Mouse (Mus musculus) Muller cell, postnatal 12 days (primary cell): ENCODE measurements at regions not wholly inside any gene's neighbourhood (a gene's known extent, or its start where the extent isn't known, plus 50 kb on each side); places are given as distances from the start of the nearest gene placed in this dataset.

Experiments used
- DNase-seq: peaks from one replicate; pipeline ENCODE4 v3.0.0-alpha.2; 2015; ENCODE audit errors: inconsistent ontology term

GRCm38 (mm10) chr15:52954715-52955593 is 929.8 kb upstream of the Gm7489 start:
- DNase-seq: no peak

- DNase-seq: no peak
Observed at GRCm38 (mm10) chr15:52959711-52960110, 925.0 kb upstream of the Gm7489 start.

- DNase-seq: no peak
Observed at GRCm38 (mm10) chr15:52961491-52961890, 923.2 kb upstream of the Gm7489 start.

- no peak for DNase-seq
Observed at GRCm38 (mm10) chr15:52963918-52964317, 920.8 kb upstream of the Gm7489 start.

GRCm38 (mm10) chr15:52964403-52964802 is 920.3 kb upstream of the Gm7489 start:
- DNase-seq: no peak

GRCm38 (mm10) chr15:52967801-52968235 is 916.9 kb upstream of the Gm7489 start:
- no peak for DNase-seq

- no peak for DNase-seq
Observed at GRCm38 (mm10) chr15:52982821-52983220, 901.9 kb upstream of the Gm7489 start.

- no peak for DNase-seq
Observed at GRCm38 (mm10) chr15:52990580-52990979, 894.1 kb upstream of the Gm7489 start.

GRCm38 (mm10) chr15:52994351-52994750 is 890.4 kb upstream of the Gm7489 start:
- no peak for DNase-seq

GRCm38 (mm10) chr15:52999200-52999599 is 885.5 kb upstream of the Gm7489 start:
- no peak for DNase-seq

GRCm38 (mm10) chr15:52999776-53000175 is 884.9 kb upstream of the Gm7489 start:
- no peak for DNase-seq

GRCm38 (mm10) chr15:53001429-53001828 is 883.3 kb upstream of the Gm7489 start:
- DNase-seq: no peak

GRCm38 (mm10) chr15:53001964-53002363 is 882.7 kb upstream of the Gm7489 start:
- DNase-seq: peak; percentile 41

GRCm38 (mm10) chr15:53004078-53004477 is 880.6 kb upstream of the Gm7489 start:
- no peak for DNase-seq

- no peak for DNase-seq
Observed at GRCm38 (mm10) chr15:53006844-53007243, 877.9 kb upstream of the Gm7489 start.

- DNase-seq: no peak
Observed at GRCm38 (mm10) chr15:53009337-53009736, 875.4 kb upstream of the Gm7489 start.
